Mouse (Mus musculus) heart, embryonic 16.5 days (tissue): Measurements from ENCODE around the gene Itga4. TPM values are rescaled to one million over a fixed set of nuclear protein-coding genes. Genes with fewer than 3 reads are reported as not detected.

ENCODE experiments used
- ATAC-seq: fragments of 200-750 bp; cut with Nextera tagmentation; replicated peaks from 2 replicates; pipeline ENCODE4 v1.8.0; 2017; ENCODE audit warnings: moderate number of reproducible peaks; ENCODE audit not compliant: insufficient read depth, low FRiP score; ENCODE audit errors: extremely low read depth
- H3K27ac ChIP-seq: fragments of 300-500 bp; sonication (generic); 2 replicates; pipeline ENCODE4 v1.5.1; 2014; ENCODE audit warnings: mild to moderate bottlenecking, low read length, control low read depth, moderate library complexity
- H3K27me3 ChIP-seq: fragments of 300-500 bp; sonication (generic); 2 replicates; pipeline ENCODE4 v1.6.1; 2014; ENCODE audit warnings: low read length, mixed read lengths; ENCODE audit not compliant: control insufficient read depth, insufficient read depth
- H3K36me3 ChIP-seq: fragments of 300-500 bp; sonication (generic); 2 replicates; pipeline ENCODE4 v1.6.1; 2014; ENCODE audit not compliant: control insufficient read depth, insufficient read depth
- H3K4me1 ChIP-seq: fragments of 300-500 bp; sonication (generic); 2 replicates; pipeline ENCODE4 v1.6.1; 2014; ENCODE audit warnings: low read length, mixed read lengths; ENCODE audit not compliant: control insufficient read depth, insufficient read depth
- H3K4me2 ChIP-seq: fragments of 300-500 bp; sonication (generic); 2 replicates; pipeline ENCODE4 v1.6.1; 2014; ENCODE audit warnings: low read depth, mild to moderate bottlenecking, control low read depth, low read length
- H3K4me3 ChIP-seq: fragments of 300-500 bp; sonication (generic); 2 replicates; pipeline ENCODE4 v1.5.1; 2014; ENCODE audit warnings: mild to moderate bottlenecking, control low read depth, low read length
- H3K9ac ChIP-seq: fragments of 300-500 bp; sonication (generic); 2 replicates; pipeline ENCODE4 v1.6.1; 2014; ENCODE audit warnings: low read length, control low read depth
- H3K9me3 ChIP-seq: fragments of 300-500 bp; sonication (generic); replicated peaks from 2 replicates; pipeline ENCODE4 v1.6.1; 2016; ENCODE audit warnings: low read length; ENCODE audit not compliant: control insufficient read depth
- WGBS: fragments of 180-500 bp; shearing (Covaris S2); extraction: QIAGEN DNeasy Blood & Tissue Kit; methylation state at CpG from one replicate; pipeline ENCODE4 v1.1.7; 2014; 5-methylcytosine and 5-hydroxymethylcytosine counted together
- polyA plus RNA-seq: library from polyadenylated mRNA; unstranded; fragments of >200 nt; fragmentation: Nextera tagmentation; extraction: Ambion mirVana; gene quantifications from 2 replicates; pipeline ENCODE4 v1.2.1, GENCODE M21; 2015

Gene Itga4
- polyA plus RNA-seq, 1 experiment from 2014 or later, result 7.5 TPM

DNA sequence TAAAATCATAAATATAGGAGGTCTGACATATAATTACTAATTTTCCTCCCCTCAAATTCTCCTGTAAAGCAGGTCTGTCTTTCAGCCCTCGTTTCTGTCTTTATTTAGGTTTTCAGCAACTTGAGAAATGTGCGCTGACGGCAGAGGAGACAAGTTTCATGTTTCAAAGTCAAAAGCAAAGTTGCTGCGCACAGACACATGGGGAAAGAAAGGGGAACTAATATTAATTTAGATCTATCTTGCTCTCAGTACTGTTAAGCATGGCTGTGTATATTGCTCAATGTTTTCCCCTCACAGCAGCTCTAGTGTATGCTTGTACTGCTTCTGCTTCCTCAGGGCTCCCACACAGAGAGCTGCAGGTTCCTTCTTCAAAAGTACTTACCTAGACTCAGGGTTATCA lies 1.7 kb downstream of the Itga4 start:
- no peaks in the 10 kb centered on the region for H3K36me3 ChIP-seq
- H3K4me2 ChIP-seq, result peak overlapping the region; percentile 72
- WGBS, result 54% methylated on average over 4 of the region's 4 CpGs
- ATAC-seq, result no peak
- no peaks in the 10 kb centered on the region; the same call in 1 of the 2 replicates for H3K27me3 ChIP-seq
- 0 out of 2 replicates have a peak, but pooled peaks cover 3% of the 10 kb centered on the region for H3K4me1 ChIP-seq
- no peak overlapping the region; the same call in 1 of the 2 replicates for H3K27ac ChIP-seq
- H3K4me3 ChIP-seq, result peak overlapping the region; percentile 63
- no peaks in the 10 kb centered on the region for H3K9me3 ChIP-seq
- H3K9ac ChIP-seq, result no peak overlapping the region

- no peak for ATAC-seq
- WGBS, result 73% methylated on average over 4 of the region's 4 CpGs
Measured at GRCm38 (mm10) chr2:79257411-79257810, 2.2 kb downstream of the Itga4 start.

GRCm38 (mm10) chr2:79259326-79259725 lies 4.1 kb downstream of the Itga4 start:
- no peak for ATAC-seq

More at GRCm38 (mm10) chr2:79257411-79257810, 2.2 kb downstream of the Itga4 start:
- H3K9me3 ChIP-seq, result no peaks in the 10 kb centered on the region
- H3K9ac ChIP-seq, result no peak overlapping the region
- H3K4me3 ChIP-seq, result 0 out of 2 replicates have a peak overlapping the region, but pooled peaks have one; percentile 10
- H3K36me3 ChIP-seq, result no peaks in the 10 kb centered on the region
- 0 out of 2 replicates have a peak, but pooled peaks cover 3% of the 10 kb centered on the region for H3K4me1 ChIP-seq
- no peaks in the 10 kb centered on the region; the same call in 1 of the 2 replicates for H3K27me3 ChIP-seq
- H3K4me2 ChIP-seq, result peak overlapping the region; percentile 72
- H3K27ac ChIP-seq, result no peak overlapping the region

GRCm38 (mm10) chr2:79265665-79266064 lies 10.4 kb downstream of the Itga4 start:
- H3K27ac ChIP-seq, result no peak overlapping the region
- no peak overlapping the region for H3K4me3 ChIP-seq
- no peak for ATAC-seq
- 45% methylated on average over 4 of the region's 4 CpGs for WGBS
- H3K4me2 ChIP-seq, result no peak overlapping the region
- H3K9me3 ChIP-seq, result no peaks in the 10 kb centered on the region
- H3K27me3 ChIP-seq, result no peaks in the 10 kb centered on the region
- no peaks in the 10 kb centered on the region for H3K36me3 ChIP-seq
- H3K9ac ChIP-seq, result no peak overlapping the region
- H3K4me1 ChIP-seq, result no peaks in the 10 kb centered on the region

More at GRCm38 (mm10) chr2:79259326-79259725, 4.1 kb downstream of the Itga4 start:
- WGBS, result 48% methylated on average over 4 of the region's 4 CpGs
- H3K4me2 ChIP-seq, result no peak overlapping the region
- H3K4me3 ChIP-seq, result no peak overlapping the region
- no peaks in the 10 kb centered on the region for H3K36me3 ChIP-seq
- H3K27ac ChIP-seq, result no peak overlapping the region
- 0 out of 2 replicates have a peak, but pooled peaks cover 3% of the 10 kb centered on the region for H3K4me1 ChIP-seq
- H3K27me3 ChIP-seq, result no peaks in the 10 kb centered on the region; the same call in 1 of the 2 replicates
- H3K9ac ChIP-seq, result no peak overlapping the region
- no peaks in the 10 kb centered on the region for H3K9me3 ChIP-seq

DNA sequence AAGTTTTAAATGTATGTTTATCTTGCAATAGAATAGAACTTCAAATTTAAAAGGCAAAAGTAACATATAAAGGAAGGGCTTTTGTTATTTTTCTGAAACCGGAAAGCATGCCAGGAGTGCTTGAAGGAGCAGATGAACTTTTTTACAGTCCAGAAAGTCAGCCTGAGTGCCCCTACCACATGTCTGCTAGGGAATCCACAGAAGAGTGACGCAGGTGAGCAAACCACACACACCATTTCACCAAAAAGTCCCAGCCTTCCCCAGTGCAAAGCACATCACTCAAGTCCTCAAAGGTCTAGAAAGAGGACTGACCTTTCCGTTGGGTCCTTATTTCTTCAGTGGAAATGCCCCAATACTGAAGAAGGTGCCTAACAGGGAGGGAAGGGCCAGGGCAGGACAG lies 11.3 kb downstream of the Itga4 start:
- ATAC-seq, result no peak
- Histone ChIP-seq H3K4me3 (no peak overlapping the region), H3K36me3 (no peaks in the 10 kb centered on the region), H3K4me1 (no peaks in the 10 kb centered on the region), H3K4me2 (no peak overlapping the region), H3K9me3 (no peaks in the 10 kb centered on the region), H3K27ac (no peak overlapping the region), H3K27me3 (no peaks in the 10 kb centered on the region), H3K9ac (no peak overlapping the region)
- 86% methylated on average over 3 of the region's 3 CpGs for WGBS

DNA sequence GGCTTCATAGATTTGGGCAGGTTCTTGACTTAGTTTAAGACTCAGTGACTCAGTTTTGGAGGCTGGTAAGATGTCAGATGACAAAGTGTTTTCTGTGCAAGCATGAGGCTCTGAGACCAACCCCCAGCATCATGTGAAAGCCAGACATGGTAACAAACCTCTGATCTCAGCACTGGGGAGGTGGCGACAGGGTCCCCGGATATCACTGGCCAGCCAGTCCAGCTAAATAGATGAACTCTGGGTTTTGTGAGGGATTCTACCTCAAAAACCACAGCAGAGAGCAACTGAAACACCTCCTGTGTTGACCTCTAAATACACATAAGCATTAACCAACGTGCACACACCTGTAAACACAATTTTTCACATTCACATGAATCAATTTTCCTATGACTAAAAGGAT lies 12.0 kb downstream of the Itga4 start:
- ATAC-seq, result no peak
- no peaks in the 10 kb centered on the region for H3K27me3 ChIP-seq
- no peak overlapping the region for H3K9ac ChIP-seq
- no peak overlapping the region for H3K4me2 ChIP-seq
- H3K9me3 ChIP-seq, result no peaks in the 10 kb centered on the region
- no peaks in the 10 kb centered on the region for H3K36me3 ChIP-seq
- no peak overlapping the region for H3K4me3 ChIP-seq
- no peaks in the 10 kb centered on the region for H3K4me1 ChIP-seq
- H3K27ac ChIP-seq, result no peak overlapping the region
- WGBS, result 67% methylated on average over 3 of the region's 3 CpGs

DNA sequence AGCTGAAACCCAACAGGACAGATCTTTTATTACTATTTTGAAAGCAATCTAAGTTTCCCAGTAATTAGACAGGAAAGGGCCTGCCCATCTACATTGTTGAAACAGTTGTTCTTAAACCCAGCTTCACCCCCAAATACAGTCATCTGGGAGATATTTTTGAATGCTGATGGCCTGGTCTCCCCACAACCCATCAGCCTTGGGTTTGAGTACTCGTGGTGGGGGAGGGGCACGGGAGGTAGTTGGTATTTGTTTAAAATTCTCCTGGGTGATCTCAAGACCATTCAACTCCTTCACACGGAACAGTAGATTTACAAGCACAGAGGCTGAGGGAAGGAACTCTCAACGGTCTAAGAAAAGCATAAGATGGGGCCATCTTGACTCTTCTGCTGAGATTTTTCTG lies 13.6 kb downstream of the Itga4 start:
- H3K9me3 ChIP-seq, result no peaks in the 10 kb centered on the region
- no peak overlapping the region for H3K4me3 ChIP-seq
- H3K4me1 ChIP-seq, result no peaks in the 10 kb centered on the region
- no peak for ATAC-seq
- H3K27ac ChIP-seq, result no peak overlapping the region
- 82% methylated on average over 4 of the region's 4 CpGs for WGBS
- H3K36me3 ChIP-seq, result no peaks in the 10 kb centered on the region
- H3K4me2 ChIP-seq, result no peak overlapping the region
- H3K9ac ChIP-seq, result no peak overlapping the region
- no peaks in the 10 kb centered on the region for H3K27me3 ChIP-seq

- ATAC-seq, result no peak
- WGBS, result 13% methylated on average over 3 of the region's 3 CpGs
- Histone ChIP-seq H3K36me3 (no peaks in the 10 kb centered on the region), H3K27me3 (no peaks in the 10 kb centered on the region), H3K4me1 (no peaks in the 10 kb centered on the region), H3K4me2 (no peak overlapping the region), H3K27ac (no peak overlapping the region; the same call in 1 of the 2 replicates), H3K9ac (no peak overlapping the region), H3K9me3 (no peaks in the 10 kb centered on the region), H3K4me3 (no peak overlapping the region)
Measured at GRCm38 (mm10) chr2:79270034-79270535, 14.9 kb downstream of the Itga4 start.

DNA sequence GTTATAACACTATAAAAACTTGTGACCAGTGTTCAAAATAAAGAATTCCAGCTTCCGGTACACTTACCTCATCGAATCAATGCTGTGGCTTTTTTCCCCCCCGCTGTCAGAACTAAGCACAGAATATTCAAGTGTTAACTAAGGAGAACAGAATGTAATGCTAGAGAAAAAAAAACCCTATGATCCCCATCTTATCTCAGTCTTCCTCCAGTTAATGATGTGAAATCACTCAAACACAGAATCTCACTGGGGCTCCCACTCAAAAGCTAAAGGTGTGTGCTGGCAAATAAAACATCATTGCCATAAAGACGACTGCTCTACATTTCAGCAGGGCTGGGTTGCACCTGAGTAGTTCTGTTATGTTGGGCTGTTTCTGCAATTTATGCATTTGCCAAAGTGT lies 16.6 kb downstream of the Itga4 start:
- no peak for ATAC-seq
- 86% methylated on average over 4 of the region's 4 CpGs for WGBS
- no peak overlapping the region for H3K4me3 ChIP-seq
- no peak overlapping the region for H3K9ac ChIP-seq
- no peak overlapping the region for H3K27ac ChIP-seq
- H3K4me2 ChIP-seq, result no peak overlapping the region
- H3K36me3 ChIP-seq, result no peaks in the 10 kb centered on the region
- no peaks in the 10 kb centered on the region for H3K4me1 ChIP-seq
- no peaks in the 10 kb centered on the region for H3K9me3 ChIP-seq
- no peaks in the 10 kb centered on the region for H3K27me3 ChIP-seq
